19 mouse cellular contexts compared by ENCODE assay signal in genomic region chr16:9711398-9711797, GRCm38 (mm10).
A peak's percentile ranks its signal among the peaks of the same experiment; 100 is the strongest.
DNase-seq lines count a peak whose midpoint lies in the region; TF ChIP-seq lines count a peak whose summit lies in the region.
"Had no signal": no experiment of that assay in that cellular context is flagged by ENCODE, and none has a peak within 500 bp of the region (broad histone marks: within the 10 kb centered on the region; RNA-seq: fewer than 3 reads in every experiment).

No protein-coding gene starts in this region.

- peak; percentile 2 for DNase-seq in heart, adult 11 months
- no peak for DNase-seq in heart, postnatal 14 days
- DNase-seq in left cerebral cortex, adult 2 months (ENCODE audit: extremely low spot score in 1 of 2, low spot score in 2 of 2): no peak
- DNase-seq in left cerebral cortex, adult 8-10 months (ENCODE audit: low spot score in 2 of 2): no peak
- no peak for DNase-seq in cerebellum, adult 9-11 months
- DNase-seq: adrenal gland, adult 8-10 months; adrenal gland, postnatal 14 days; adrenal gland, postnatal 36 days; cerebellum, adult 11-12 months; cerebellum, adult 2 months; cerebellum, adult 9-10 months; cerebellum, postnatal 14 days; cerebellum, postnatal 36 days; embryo, embryonic 11 days had no signal

- intact Hi-C loops in heart, postnatal 14 days (cut with DNase I): no loop called here
- intact Hi-C loops in left cerebral cortex, adult 2 months (cut with DNase I): no loop called here

- peak overlapping the region; percentile 30; the same call in 1 of the 2 replicates for H3K27ac ChIP-seq in left cerebral cortex, adult 2 months
- H3K27ac ChIP-seq: embryonic facial prominence, embryonic 13.5 days; embryonic facial prominence, embryonic 15.5 days; forebrain, embryonic 10.5 days; forebrain, embryonic 12.5 days had no signal

- H3K4me3 ChIP-seq in left cerebral cortex, adult 2 months: no peak overlapping the region
- H3K4me3 ChIP-seq: embryonic facial prominence, embryonic 13.5 days; embryonic facial prominence, embryonic 15.5 days; erythroblast, embryonic 14.5 days; forebrain, embryonic 10.5 days; forebrain, embryonic 12.5 days had no signal

- no peak for TF ChIP-seq CTCF in left cerebral cortex, adult 2 months (IDR thresholded peaks at IDR 0.05)
